Mouse (Mus musculus) hindbrain, postnatal 0 days (tissue): Measurements from ENCODE around the gene Nemp2. TPM values are rescaled to one million over a fixed set of nuclear protein-coding genes. Genes with fewer than 3 reads are reported as not detected.

Experiments used
- polyA plus RNA-seq: library from polyadenylated mRNA; unstranded; fragments of >200 nt; fragmentation: Nextera tagmentation; extraction: Ambion mirVana; gene quantifications from 2 replicates; pipeline ENCODE4 v1.2.1, GENCODE M21; 2015
- total RNA-seq: library from RNA; depleted of rRNA; stranded (reverse); fragments of >200 nt; gene quantifications from 2 replicates; pipeline ENCODE4 v1.2.3, GENCODE M21; 2014; rRNA removed

Nemp2 gene
- total and polyA plus RNA-seq, 2 experiments from 2014 or later = 4.5 to 9.6 TPM

Other genes starting within 250 kb of the Nemp2 start
- 15.7 and 15.8 TPM in 2 replicates for gene Nab1, start 130.0 kb upstream of the Nemp2 start, total RNA-seq
- 9.8 TPM in 2 replicates for gene Nab1, start 130.0 kb upstream of the Nemp2 start, polyA plus RNA-seq
- gene Mfsd6, start 96.8 kb downstream of the Nemp2 start, total RNA-seq = 42.8 and 47.0 TPM in 2 replicates
- gene Mfsd6, start 96.8 kb downstream of the Nemp2 start, polyA plus RNA-seq = 9.1 and 10.6 TPM in 2 replicates
- gene Inpp1, start 187.0 kb downstream of the Nemp2 start, total RNA-seq = 26.6 and 41.7 TPM in 2 replicates
- 39.2 and 44.0 TPM in 2 replicates for gene Inpp1, start 187.0 kb downstream of the Nemp2 start, polyA plus RNA-seq
- 17.0 and 18.0 TPM in 2 replicates for gene Hibch, start 214.2 kb downstream of the Nemp2 start, total RNA-seq
- 20.9 and 22.9 TPM in 2 replicates for gene Hibch, start 214.2 kb downstream of the Nemp2 start, polyA plus RNA-seq